In genomic region chr16:38625811-38626369, GRCm38 (mm10) we compare ENCODE assay signal across 14 mouse cellular contexts.
A peak's percentile ranks its signal among the peaks of the same experiment; 100 is the strongest.
DNase-seq lines count a peak whose midpoint lies in the region; ATAC-seq and TF ChIP-seq lines count a peak whose summit lies in the region.
"Had no signal": no experiment of that assay in that cellular context is flagged by ENCODE, and none has a peak within 500 bp of the region (broad histone marks: within the 10 kb centered on the region; RNA-seq: fewer than 3 reads in every experiment).

No protein-coding gene starts in this region.

- H3K4me3 ChIP-seq in kidney, embryonic 14.5 days (ENCODE audit: low read length) = no peak overlapping the region
- H3K4me3 ChIP-seq in heart, embryonic 16.5 days (ENCODE audit: low read length) = no peak overlapping the region
- H3K4me3 ChIP-seq in forebrain, embryonic 12.5 days (replicated peaks) = no peak overlapping the region
- no peak overlapping the region for H3K4me3 ChIP-seq in left cerebral cortex, adult 2 months
- no peak overlapping the region for H3K4me3 ChIP-seq in midbrain, embryonic 13.5 days (replicated peaks)
- H3K4me3 ChIP-seq: liver, embryonic 13.5 days; midbrain, embryonic 12.5 days; neural tube, embryonic 15.5 days had no signal

- H3K9ac ChIP-seq in kidney, embryonic 14.5 days (ENCODE audit: low read depth, low read length) = no peak overlapping the region
- peak overlapping the region; percentile 30 for H3K9ac ChIP-seq in heart, embryonic 16.5 days (ENCODE audit: low read length)
- H3K9ac ChIP-seq in forebrain, embryonic 12.5 days = no peak overlapping the region
- no peak overlapping the region for H3K9ac ChIP-seq in midbrain, embryonic 13.5 days (replicated peaks)
- H3K9ac ChIP-seq: liver, embryonic 13.5 days; midbrain, embryonic 12.5 days; neural tube, embryonic 15.5 days had no signal

- no peaks in the 10 kb centered on the region for H3K36me3 ChIP-seq in kidney, embryonic 14.5 days (ENCODE audit: control insufficient read depth, insufficient read depth, low read length)
- peaks cover 23% of the 10 kb centered on the region for H3K36me3 ChIP-seq in heart, embryonic 16.5 days (ENCODE audit: control insufficient read depth, insufficient read depth)
- no peaks in the 10 kb centered on the region for H3K36me3 ChIP-seq in forebrain, embryonic 12.5 days (replicated peaks)
- H3K36me3 ChIP-seq in midbrain, embryonic 13.5 days = no peaks in the 10 kb centered on the region
- H3K36me3 ChIP-seq: liver, embryonic 13.5 days; midbrain, embryonic 12.5 days; neural tube, embryonic 15.5 days had no signal

- peak; percentile 35 for DNase-seq in kidney, adult 18-20 months
- peak; percentile 55 to 77 for DNase-seq in adrenal gland, postnatal 36 days
- DNase-seq in lung, postnatal 10 days = peak; percentile 61
- no peak for DNase-seq in left cerebral cortex, adult 2 months (ENCODE audit: extremely low spot score in 1 of 2, low spot score in 2 of 2)
- DNase-seq: layer of hippocampus, postnatal 36 days; liver, embryonic 13.5 days; thymus, postnatal 4 days had no signal

- intact Hi-C loops in left cerebral cortex, adult 2 months (cut with DNase I) = loop anchor here (10.0 kb wide), 2 partner anchors 99 to 429 kb away; no protein-coding TSS in a partner anchor

- ATAC-seq in kidney, embryonic 14.5 days (ENCODE audit: low FRiP score, low TSS enrichment) = no peak
- ATAC-seq in heart, embryonic 16.5 days (replicated peaks; ENCODE audit: extremely low read depth, insufficient read depth, low FRiP score) = peak; percentile 79
- no peak for ATAC-seq in forebrain, embryonic 12.5 days (ENCODE audit: low FRiP score)
- no peak for ATAC-seq in midbrain, embryonic 13.5 days
- ATAC-seq: inflammation-experienced regulatory T-cells, adult 6 months had no signal

- no peak overlapping the region for H3K27ac ChIP-seq in kidney, embryonic 14.5 days (ENCODE audit: low read depth, low read length)
- H3K27ac ChIP-seq in heart, embryonic 16.5 days (ENCODE audit: low read length) = peak overlapping the region; percentile 96
- no peak overlapping the region for H3K27ac ChIP-seq in forebrain, embryonic 12.5 days
- H3K27ac ChIP-seq in left cerebral cortex, adult 2 months = no peak overlapping the region
- no peak overlapping the region for H3K27ac ChIP-seq in midbrain, embryonic 13.5 days
- H3K27ac ChIP-seq: liver, embryonic 13.5 days; midbrain, embryonic 12.5 days; neural tube, embryonic 15.5 days had no signal

- H3K4me2 ChIP-seq in kidney, embryonic 14.5 days (replicated peaks; ENCODE audit: low read depth, low read length) = no peak overlapping the region
- H3K4me2 ChIP-seq in heart, embryonic 16.5 days (ENCODE audit: low read depth, low read length) = peak overlapping the region; percentile 4; the same call in 1 of the 2 replicates
- H3K4me2 ChIP-seq in forebrain, embryonic 12.5 days = no peak overlapping the region
- H3K4me2 ChIP-seq in midbrain, embryonic 13.5 days (replicated peaks) = no peak overlapping the region
- H3K4me2 ChIP-seq: liver, embryonic 13.5 days; midbrain, embryonic 12.5 days; neural tube, embryonic 15.5 days had no signal

- H3K27me3 ChIP-seq in kidney, embryonic 14.5 days (ENCODE audit: control insufficient read depth, insufficient read depth, low read length) = no peaks in the 10 kb centered on the region
- no peaks in the 10 kb centered on the region for H3K27me3 ChIP-seq in heart, embryonic 16.5 days (ENCODE audit: control insufficient read depth, insufficient read depth, low read length)
- H3K27me3 ChIP-seq in forebrain, embryonic 12.5 days = no peaks in the 10 kb centered on the region
- no peaks in the 10 kb centered on the region for H3K27me3 ChIP-seq in midbrain, embryonic 13.5 days
- H3K27me3 ChIP-seq: midbrain, embryonic 12.5 days; neural tube, embryonic 15.5 days had no signal

- WGBS in kidney, embryonic 14.5 days = 80% methylated on average over 10 of the region's 10 CpGs
- 23% methylated on average over 10 of the region's 10 CpGs for WGBS in heart, embryonic 16.5 days
- WGBS in forebrain, embryonic 12.5 days = 86% methylated on average over 10 of the region's 10 CpGs
- WGBS in midbrain, embryonic 13.5 days = 85% methylated on average over 10 of the region's 10 CpGs

- H3K4me1 ChIP-seq in kidney, embryonic 14.5 days (ENCODE audit: control insufficient read depth, insufficient read depth, low read length) = no peaks in the 10 kb centered on the region
- peaks cover 78% of the 10 kb centered on the region for H3K4me1 ChIP-seq in heart, embryonic 16.5 days (ENCODE audit: control insufficient read depth, insufficient read depth, low read length)
- no peaks in the 10 kb centered on the region for H3K4me1 ChIP-seq in forebrain, embryonic 12.5 days
- no peaks in the 10 kb centered on the region for H3K4me1 ChIP-seq in midbrain, embryonic 13.5 days (replicated peaks)
- H3K4me1 ChIP-seq: liver, embryonic 13.5 days; midbrain, embryonic 12.5 days; neural tube, embryonic 15.5 days had no signal

- H3K9me3 ChIP-seq in kidney, embryonic 14.5 days (ENCODE audit: control insufficient read depth, low read length) = no peaks in the 10 kb centered on the region
- H3K9me3 ChIP-seq in heart, embryonic 16.5 days (replicated peaks; ENCODE audit: control insufficient read depth, low read length) = no peaks in the 10 kb centered on the region
- H3K9me3 ChIP-seq in forebrain, embryonic 12.5 days = no peaks in the 10 kb centered on the region
- no peaks in the 10 kb centered on the region for H3K9me3 ChIP-seq in midbrain, embryonic 13.5 days
- H3K9me3 ChIP-seq: liver, embryonic 13.5 days; midbrain, embryonic 12.5 days; neural tube, embryonic 15.5 days had no signal

- no peak for TF ChIP-seq CTCF in left cerebral cortex, adult 2 months (IDR thresholded peaks at IDR 0.05)

Comparison
In these comparisons a context has a peak if more than half of its experiments do, and no peak if none do; other contexts are left out.
1. DNase-seq: peak in kidney, adult 18-20 months (single experiment), adrenal gland, postnatal 36 days (2 of 2) and lung, postnatal 10 days (single experiment); none in left cerebral cortex, adult 2 months (0 of 2).